Mouse (Mus musculus) brain, embryonic 14.5 days (tissue): ENCODE measurements at regions not wholly inside any gene's neighbourhood (a gene's known extent, or its start where the extent isn't known, plus 50 kb on each side); places are given as distances from the start of the nearest gene placed in this dataset.

Experiments
- DNase-seq: peaks from one replicate; pipeline ENCODE4 v3.0.0-alpha.2; 2011; ENCODE audit warnings: low read depth
- CTCF ChIP-seq: fragments of 200-500 bp; IDR thresholded peaks from 2 replicates; pipeline ENCODE4 v1.5.1; 2012; ENCODE audit warnings: inconsistent platforms, mild to moderate bottlenecking, moderate library complexity, borderline replicate concordance; ENCODE audit not compliant: insufficient read depth, insufficient read length; ENCODE audit errors: extremely low read depth
- POLR2A ChIP-seq: fragments of 200-500 bp; IDR thresholded peaks from 2 replicates; pipeline ENCODE4 v1.6.1; 2012; ENCODE audit warnings: mild to moderate bottlenecking, inconsistent platforms, borderline replicate concordance; ENCODE audit not compliant: poor library complexity, insufficient read depth, insufficient read length, severe bottlenecking; ENCODE audit errors: extremely low read depth

- DNase-seq, result no peak
- TF ChIP-seq CTCF (no peak), POLR2A (no peak)
Observed at GRCm38 (mm10) chr14:76863035-76863706, 173.4 kb upstream of the Ccdc122 start.

GRCm38 (mm10) chr14:76858396-76858795 is 178.2 kb upstream of the Ccdc122 start:
- DNase-seq, result no peak
- no peak for TF ChIP-seq CTCF

GRCm38 (mm10) chr14:76857196-76857773 is 179.3 kb upstream of the Ccdc122 start:
- no peak for DNase-seq
- TF ChIP-seq CTCF (no peak), POLR2A (no peak)

GRCm38 (mm10) chr14:76856591-76856990 is 180.0 kb upstream of the Ccdc122 start:
- no peak for DNase-seq
- no peak for TF ChIP-seq CTCF
- no peak for TF ChIP-seq POLR2A

DNA sequence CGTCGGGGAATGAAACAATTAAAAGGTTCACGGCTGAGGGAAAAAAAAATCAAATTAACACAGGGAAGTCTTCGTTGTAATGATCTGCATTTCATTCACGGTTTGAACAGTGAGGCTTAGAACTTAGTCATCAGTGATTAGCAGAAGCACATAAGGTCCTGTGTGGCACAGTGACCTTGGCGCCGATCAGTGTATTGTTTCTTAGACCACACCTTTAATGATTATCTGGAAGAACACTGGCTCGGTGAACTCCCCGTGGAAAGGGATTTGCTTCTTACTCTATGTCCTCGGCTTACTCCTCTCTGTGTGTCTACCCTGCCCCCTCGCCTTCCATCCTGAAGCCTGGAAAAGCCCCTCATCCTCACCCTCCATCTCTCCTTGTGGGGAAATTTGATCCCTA is 181.6 kb upstream of the Ccdc122 start:
- no peak for DNase-seq
- TF ChIP-seq POLR2A, result no peak
- no peak for TF ChIP-seq CTCF

DNA sequence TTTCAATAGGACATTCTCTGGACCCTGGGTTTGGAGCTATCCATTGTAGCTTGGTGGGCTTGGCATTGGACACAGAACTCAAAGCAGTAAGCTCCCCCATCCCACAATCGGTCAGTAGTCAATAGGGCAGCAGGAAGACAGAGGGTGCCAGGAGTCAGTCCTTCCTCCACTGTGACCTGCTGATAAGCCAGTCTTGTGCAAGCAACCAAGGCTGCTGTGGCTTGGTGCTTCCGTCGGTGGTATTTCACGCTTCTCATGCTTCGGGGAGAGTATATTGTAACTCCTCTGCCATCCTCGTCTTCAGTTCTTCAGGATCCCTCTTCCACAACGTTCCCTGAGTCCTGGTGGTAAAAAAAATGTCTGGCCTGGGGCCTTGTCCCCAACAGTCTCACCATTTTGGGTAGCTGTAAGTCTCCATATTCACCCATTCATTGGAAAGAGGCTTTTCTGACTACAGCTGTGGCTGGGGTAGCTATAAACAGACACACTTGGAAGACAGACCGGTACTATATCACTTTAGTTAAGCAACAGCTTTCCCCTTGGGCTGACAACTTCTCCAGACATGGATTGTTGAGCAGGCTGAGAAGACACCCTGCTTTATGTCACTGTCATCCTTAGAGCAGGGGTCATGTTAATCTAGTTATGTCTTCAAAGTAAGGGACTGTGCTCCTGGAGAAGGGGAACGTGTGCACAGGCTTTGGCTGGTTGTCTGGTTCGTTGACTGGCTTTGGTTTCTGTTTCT is 184.9 kb upstream of the Ccdc122 start:
- TF ChIP-seq CTCF, result no peak
- TF ChIP-seq POLR2A, result no peak
- DNase-seq, result no peak

DNA sequence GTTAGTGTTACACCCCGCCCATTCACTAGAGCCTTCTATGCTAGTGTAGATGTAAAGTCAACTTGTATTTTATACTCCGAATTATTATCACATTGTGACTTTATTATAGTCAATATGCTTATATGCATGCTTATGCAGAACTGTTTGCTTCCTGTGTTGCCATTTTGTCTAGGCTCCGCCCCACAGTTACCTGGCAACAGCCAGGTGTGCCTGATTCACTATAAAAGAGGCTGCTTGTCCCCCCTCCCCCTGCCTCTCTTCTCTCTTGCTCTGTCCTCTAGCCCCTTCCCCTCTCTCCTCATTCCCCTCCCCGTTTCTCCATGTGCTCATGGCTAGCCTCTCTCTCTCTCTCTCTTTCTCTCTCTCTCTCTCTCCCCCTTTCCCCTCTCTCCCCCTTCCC is 185.9 kb upstream of the Ccdc122 start:
- TF ChIP-seq POLR2A, result no peak
- no peak for TF ChIP-seq CTCF
- no peak for DNase-seq

GRCm38 (mm10) chr14:76850051-76850450 is 186.5 kb upstream of the Ccdc122 start:
- no peak for TF ChIP-seq POLR2A
- no peak for TF ChIP-seq CTCF

DNA sequence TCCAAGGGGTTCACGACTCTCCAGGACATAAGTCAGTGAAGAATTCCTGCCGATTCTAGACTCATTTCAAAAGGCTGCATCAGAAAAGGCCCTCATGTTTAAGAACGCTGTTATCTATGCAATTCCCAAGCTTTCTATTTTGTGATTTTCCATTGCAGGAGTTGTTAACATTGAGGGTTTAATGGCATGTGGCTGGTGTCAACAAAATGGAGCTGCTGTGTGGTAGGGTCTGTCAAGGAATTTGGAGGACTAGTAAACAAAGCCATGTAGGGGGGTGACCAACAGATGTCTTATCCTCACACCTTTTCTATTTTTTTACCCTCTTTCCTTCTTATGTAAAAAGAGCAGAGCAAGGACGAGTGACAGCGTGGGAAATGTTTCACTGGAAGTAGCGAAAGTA is 186.9 kb upstream of the Ccdc122 start:
- TF ChIP-seq CTCF, result no peak
- no peak for DNase-seq

More at GRCm38 (mm10) chr14:76850051-76850450, 186.5 kb upstream of the Ccdc122 start:
- no peak for DNase-seq

DNA sequence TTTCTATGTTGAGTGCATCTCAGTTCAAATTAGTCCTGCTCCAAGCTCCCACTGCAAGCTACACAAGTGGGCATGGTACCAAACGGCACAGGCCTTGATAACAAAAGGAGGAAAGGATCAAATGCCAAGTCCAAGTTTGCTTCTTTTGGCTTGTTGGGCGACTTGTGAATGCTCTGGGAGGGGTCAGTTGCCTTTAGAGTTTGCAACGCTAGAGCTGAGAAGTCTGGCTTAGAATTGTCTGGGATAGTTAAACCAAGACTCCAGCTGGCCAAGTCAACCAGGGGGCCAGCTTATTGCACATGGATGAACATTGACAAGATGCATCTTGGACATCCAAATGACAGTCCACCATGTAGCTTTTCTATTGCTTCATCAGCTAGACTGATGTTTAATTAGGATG is 187.5 kb upstream of the Ccdc122 start:
- DNase-seq, result peak; percentile 15
- TF ChIP-seq POLR2A, result no peak
- TF ChIP-seq CTCF, result no peak

DNA sequence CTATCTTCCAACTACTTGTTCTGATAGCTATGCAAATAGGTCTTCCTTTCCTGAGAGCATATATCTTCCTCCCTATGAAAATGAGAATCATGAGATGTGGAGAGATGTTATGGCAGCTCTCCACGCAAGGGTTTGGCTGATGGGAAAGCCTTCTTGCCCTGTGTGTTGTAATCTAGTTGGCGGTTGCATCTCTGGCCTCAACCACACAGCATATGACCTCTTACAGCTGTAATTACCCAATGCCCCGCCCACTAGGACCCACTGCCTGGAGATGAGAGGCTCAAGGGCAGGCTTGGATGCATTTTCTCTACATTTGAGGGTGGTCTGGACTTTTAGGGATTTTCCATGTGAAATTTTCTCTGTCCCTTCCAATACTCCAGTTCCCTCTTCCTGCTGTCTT is 190.9 kb upstream of the Ccdc122 start:
- DNase-seq, result no peak
- no peak for TF ChIP-seq POLR2A
- no peak for TF ChIP-seq CTCF

DNA sequence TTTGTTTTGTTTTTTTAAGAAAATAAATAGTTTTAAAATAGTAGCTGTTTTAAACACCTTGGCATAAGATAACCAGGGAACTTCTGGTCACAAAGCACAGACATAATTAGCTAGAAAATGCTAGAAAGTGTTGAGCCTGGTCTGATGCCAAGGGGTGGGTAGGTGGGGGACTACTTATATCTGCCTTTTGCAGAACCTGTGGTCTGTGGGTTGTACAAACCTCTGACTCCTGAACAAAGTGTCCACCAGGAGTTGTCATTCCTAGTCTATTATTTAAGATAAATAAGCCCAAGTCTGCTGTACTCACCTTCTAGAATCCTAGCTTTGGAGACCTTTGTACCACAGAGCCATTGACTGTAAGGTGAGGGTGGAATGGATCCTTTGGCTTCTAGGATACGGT is 191.9 kb upstream of the Ccdc122 start:
- DNase-seq, result no peak
- TF ChIP-seq CTCF (no peak), POLR2A (no peak)

GRCm38 (mm10) chr14:76837583-76838220 is 198.9 kb upstream of the Ccdc122 start:
- TF ChIP-seq POLR2A, result no peak

More at GRCm38 (mm10) chr14:76837583-76838220, 198.9 kb upstream of the Ccdc122 start:
- DNase-seq, result no peak
